Mouse (Mus musculus) natural killer cell, adult 2 months (primary cell): Measurements from ENCODE around the gene Cebpe.
A peak's percentile ranks its signal among the peaks of the same experiment; 100 is the strongest.

Experiments
- DNase-seq, 2 experiments: peaks; one replicate each; pipeline ENCODE4 v3.0.0; 2022; ENCODE audit warnings: low spot score in 2 of 2

Gene Cebpe

GRCm38 (mm10) chr14:54721711-54722110 is 9.7 kb upstream of the Cebpe start:
- DNase-seq: no peak

GRCm38 (mm10) chr14:54720654-54721350 is 8.8 kb upstream of the Cebpe start:
- DNase-seq: no peak

GRCm38 (mm10) chr14:54720041-54720440 is 8.1 kb upstream of the Cebpe start:
- DNase-seq: no peak

- DNase-seq: no peak
These were observed 3.4 kb upstream of the Cebpe start for GRCm38 (mm10) chr14:54715402-54715801.

- DNase-seq: peak; percentile 12 to 20
These were observed 2.7 kb upstream of the Cebpe start for GRCm38 (mm10) chr14:54714617-54715081.

GRCm38 (mm10) chr14:54714121-54714520 is 2.1 kb upstream of the Cebpe start:
- DNase-seq: peak; percentile 77 to 81

GRCm38 (mm10) chr14:54712861-54713260 is 887 bp upstream of the Cebpe start:
- DNase-seq: peak; percentile 42 to 64

GRCm38 (mm10) chr14:54709054-54709453 is 2.9 kb downstream of the Cebpe start:
- no peak for DNase-seq

- no peak for DNase-seq
These were observed 5.2 kb downstream of the Cebpe start for GRCm38 (mm10) chr14:54706589-54707320.

- DNase-seq: peak; percentile 19 to 35
These were observed 6.1 kb downstream of the Cebpe start for GRCm38 (mm10) chr14:54705844-54706243.

- DNase-seq: no peak
These were observed 8.8 kb downstream of the Cebpe start for GRCm38 (mm10) chr14:54703207-54703606.

- DNase-seq: peak; percentile 64 to 76
These were observed 10.7 kb downstream of the Cebpe start for GRCm38 (mm10) chr14:54701298-54701697.

- DNase-seq: no peak
These were observed 12.4 kb downstream of the Cebpe start for GRCm38 (mm10) chr14:54699586-54699985.

GRCm38 (mm10) chr14:54698733-54699132 is 13.2 kb downstream of the Cebpe start, which contains the start of gene Gm29776:
Gene Gm29776, minus strand, starts transcription at chr14:54698833.
- DNase-seq: no peak

GRCm38 (mm10) chr14:54696752-54697151 is 15.2 kb downstream of the Cebpe start:
- no peak for DNase-seq

GRCm38 (mm10) chr14:54695042-54695441 is 16.9 kb downstream of the Cebpe start:
- no peak for DNase-seq

- DNase-seq: no peak
These were observed 24.7 kb downstream of the Cebpe start for GRCm38 (mm10) chr14:54687251-54687650.

GRCm38 (mm10) chr14:54686522-54687143 is 25.3 kb downstream of the Cebpe start, which contains the start of gene Acin1:
Gene Acin1, minus strand, starts transcription at chr14:54686931.
- peak; percentile 100 for DNase-seq

GRCm38 (mm10) chr14:54686063-54686521 is 25.9 kb downstream of the Cebpe start, which contains the start of gene 1700123O20Rik:
Gene 1700123O20Rik, plus strand, starts transcription at chr14:54686216.
- DNase-seq: no peak

GRCm38 (mm10) chr14:54685471-54685870 is 26.5 kb downstream of the Cebpe start:
- no peak for DNase-seq

- no peak for DNase-seq
These were observed 29.6 kb downstream of the Cebpe start for GRCm38 (mm10) chr14:54682396-54682795.

GRCm38 (mm10) chr14:54678657-54679304 is 33.2 kb downstream of the Cebpe start:
- DNase-seq: no peak
